Mouse (Mus musculus) G1E-ER4 (cell line): ENCODE data around the gene Car12. TPM values are rescaled to one million over a fixed set of nuclear protein-coding genes. Genes with fewer than 3 reads are reported as not detected.

ENCODE experiments used
- GATA1 ChIP-seq: IDR thresholded peaks from one replicate; pipeline ENCODE4 v1.8.0; 2012; ENCODE audit warnings: low read length, inconsistent platforms
- polyA plus RNA-seq: library from polyadenylated mRNA; stranded (reverse); fragments of >175 nt; gene quantifications from 2 replicates; pipeline ENCODE4 v1.2.3, GENCODE M21; 2012

The Car12 gene
- polyA plus RNA-seq, 1 experiment, result not detected

GRCm38 (mm10) chr9:66801947-66802346 is 88.5 kb downstream of the Car12 start:
- TF ChIP-seq GATA1, result no peak

- no peak for TF ChIP-seq GATA1
These were observed 99.9 kb downstream of the Car12 start for GRCm38 (mm10) chr9:66813392-66813791.

Other genes with a start within 250 kb of the Car12 start
- 0.14 and 0.23 TPM in 2 replicates for gene Fbxl22, start 199.1 kb upstream of the Car12 start, polyA plus RNA-seq
- 14.6 and 18.3 TPM in 2 replicates for gene Usp3, start 120.5 kb upstream of the Car12 start, polyA plus RNA-seq
- gene Aph1b, start 81.8 kb downstream of the Car12 start, polyA plus RNA-seq, result 0.04 and 0.05 TPM in 2 replicates
- not detected in 2 replicates for gene Gm10647, start 83.4 kb downstream of the Car12 start, polyA plus RNA-seq
- 0.01 TPM in 1 of 2 replicates, not detected in the other for gene Aph1c, start 121.0 kb downstream of the Car12 start, polyA plus RNA-seq
- gene Rab8b, start 206.0 kb downstream of the Car12 start, polyA plus RNA-seq, result 3.2 and 4.2 TPM in 2 replicates
- gene Rps27l, start 232.4 kb downstream of the Car12 start, polyA plus RNA-seq, result 160 and 172 TPM in 2 replicates